Mouse (Mus musculus) inflammation-experienced regulatory T-cells, adult 6 months (primary cell): ENCODE measurements around the gene Rbpms2. TPM values are rescaled to one million over a fixed set of nuclear protein-coding genes. Genes with fewer than 3 reads are reported as not detected.

Source experiments
- ATAC-seq: one replicate; pipeline ENCODE4 v1.8.0; 2017
- polyA plus RNA-seq, 3 experiments: library from polyadenylated mRNA; unstranded; fragments of 100-300 nt; shearing (Covaris generic); gene quantifications; one replicate each; pipeline ENCODE4 v1.2.1; 2017

Rbpms2 gene
- polyA plus RNA-seq, 3 experiments from 2014 or later, result 1.0 TPM; not detected in 2

DNA sequence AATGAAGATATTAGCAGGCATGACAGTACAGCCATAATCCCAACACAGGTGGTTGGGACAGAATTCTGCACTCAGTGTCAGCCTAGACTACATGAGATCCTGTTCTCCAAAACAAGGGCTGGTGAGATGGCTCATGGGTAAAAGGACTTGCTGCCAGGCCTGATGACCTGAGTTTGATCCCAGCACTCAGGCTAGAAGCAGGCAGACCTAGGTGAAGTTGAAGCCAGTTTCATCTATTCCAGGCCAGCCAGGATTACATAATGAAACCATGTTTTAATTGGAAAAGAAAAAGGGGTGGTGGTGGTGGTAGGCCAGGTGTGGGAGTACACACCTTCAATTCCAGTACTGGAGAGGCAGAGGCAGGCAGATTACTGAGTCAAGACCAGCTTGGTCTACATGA lies 68.5 kb downstream of the Rbpms2 start:
- no peak for ATAC-seq

DNA sequence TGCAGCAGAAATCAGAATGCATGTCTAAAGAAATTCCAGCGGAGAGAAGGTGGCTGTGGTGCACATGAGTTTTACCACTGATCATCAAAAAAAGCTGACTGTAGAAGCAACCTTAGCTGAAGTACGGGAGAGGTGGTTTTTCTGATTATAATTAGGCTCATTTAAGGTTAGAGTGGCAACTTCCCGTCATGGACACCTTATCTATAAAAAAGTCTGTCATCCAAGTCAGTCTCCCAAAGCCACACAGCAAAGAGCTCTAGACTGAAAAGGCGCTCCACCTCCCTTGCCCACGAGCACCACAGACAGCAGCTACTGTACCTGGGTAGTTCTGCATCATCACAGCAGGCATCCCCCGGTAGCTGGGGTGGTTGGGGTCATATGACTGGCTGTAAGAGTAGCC lies 71.1 kb downstream of the Rbpms2 start:
- no peak for ATAC-seq

GRCm38 (mm10) chr9:65702286-65702685 lies 72.8 kb downstream of the Rbpms2 start:
- no peak for ATAC-seq

DNA sequence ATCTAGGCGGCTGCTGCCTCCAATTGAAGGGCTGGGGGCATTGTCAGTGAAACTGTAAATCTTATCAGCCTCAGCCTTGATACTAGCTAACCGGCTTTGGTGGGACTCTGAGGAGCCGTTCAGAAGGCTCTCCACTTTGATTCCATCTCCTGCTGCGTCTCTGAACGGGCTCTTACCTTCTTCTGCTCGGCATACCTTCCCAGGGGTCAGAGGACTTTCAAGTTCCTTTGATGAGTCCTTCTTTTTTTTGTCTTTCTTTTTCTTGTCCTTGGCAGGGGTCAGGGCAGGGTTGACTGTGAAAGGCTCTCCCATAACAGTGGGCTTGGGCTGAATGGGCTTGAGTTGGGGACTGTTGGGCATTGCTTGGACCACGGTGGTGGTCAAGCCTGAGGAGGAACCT lies 73.8 kb downstream of the Rbpms2 start:
- no peak for ATAC-seq

DNA sequence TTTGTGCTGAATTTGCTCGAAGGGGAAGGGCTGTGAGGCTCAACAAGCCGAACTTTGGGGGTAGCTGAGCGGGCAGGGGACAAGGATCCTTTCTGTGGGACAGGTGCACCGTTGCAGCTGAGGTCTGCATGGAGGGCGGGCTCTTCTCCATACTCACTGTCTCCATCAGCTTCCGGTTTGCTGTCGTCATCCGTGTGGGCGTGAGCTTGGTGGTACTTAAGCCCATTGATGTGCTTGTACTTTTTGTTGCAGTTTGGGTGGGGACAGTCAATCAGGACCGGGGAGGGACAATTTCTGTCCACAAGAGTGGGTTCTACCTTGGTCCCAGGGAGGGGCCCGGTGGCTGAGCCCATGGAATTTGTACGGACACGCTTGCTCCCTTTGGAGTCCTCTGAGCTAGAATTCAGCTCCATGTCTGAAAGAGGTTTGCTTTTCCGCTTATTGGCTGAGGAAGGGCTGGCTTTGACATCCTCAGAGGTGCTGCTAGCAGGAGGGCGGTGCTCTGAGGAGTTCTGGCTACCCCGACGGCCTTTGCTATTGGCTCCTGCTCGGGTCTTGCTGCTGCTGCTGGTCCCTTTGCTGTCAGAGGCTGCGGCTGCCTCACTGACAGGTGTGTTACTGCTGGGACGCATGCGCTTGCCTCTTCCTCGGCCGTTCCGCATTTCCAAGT lies 74.6 kb downstream of the Rbpms2 start:
- no peak for ATAC-seq

Other genes starting within 250 kb of the Rbpms2 start
- gene Kbtbd13, start 238.0 kb upstream of the Rbpms2 start, polyA plus RNA-seq, result not detected
- gene Rasl12, start 231.1 kb upstream of the Rbpms2 start, polyA plus RNA-seq, result under 1 TPM in 2 of 3 experiments, not detected in 1; 0.23 to 0.89 TPM
- not detected for gene Slc51b, start 206.7 kb upstream of the Rbpms2 start, polyA plus RNA-seq
- gene Mtfmt, start 193.9 kb upstream of the Rbpms2 start, polyA plus RNA-seq, result 10 to 100 TPM; 20.3 to 25.1 (median 21.8) TPM
- 10 to 100 TPM; 37.2 to 83.3 (median 81.4) TPM for gene Spg21, start 168.7 kb upstream of the Rbpms2 start, polyA plus RNA-seq
- gene Ankdd1a, start 109.5 kb upstream of the Rbpms2 start, polyA plus RNA-seq, result not detected
- gene Plekho2, start 49.6 kb upstream of the Rbpms2 start, polyA plus RNA-seq, result 10 to 100 TPM; 44.8 to 84.9 (median 55.9) TPM
- gene Pif1, start 42.5 kb upstream of the Rbpms2 start, polyA plus RNA-seq, result 1 to 10 TPM in 2 of 3 experiments, under 1 TPM in 1; 0.32 to 7.4 (median 1.1) TPM
- gene Oaz2, start 38.4 kb downstream of the Rbpms2 start, polyA plus RNA-seq, result 10 to 100 TPM; 26.3 to 30.5 (median 26.9) TPM
- 1 to 10 TPM; 2.3 to 4.2 (median 2.9) TPM for gene Zfp609, start 197.9 kb downstream of the Rbpms2 start, polyA plus RNA-seq